Mouse (Mus musculus): ENCODE data around the gene Cuedc2.

Cuedc2 gene

GRCm38 (mm10) chr19:46339287-46339971, 927 bp upstream of the Cuedc2 start:
- in situ Hi-C loops (cut with MboI, MseI), result no loop called here

- in situ Hi-C loops (cut with MboI, MseI), result no loop called here
Measured at GRCm38 (mm10) chr19:46338942-46339286, 412 bp upstream of the Cuedc2 start.

- in situ Hi-C loops (cut with MboI, MseI), result no loop called here
Measured at GRCm38 (mm10) chr19:46337719-46338330, 677 bp downstream of the Cuedc2 start.

- in situ Hi-C loops (cut with MboI, MseI), result loop anchor here in 1 of 2 experiments (5.0 kb wide), 1 partner anchor 38 kb away; no protein-coding TSS in a partner anchor
Measured at GRCm38 (mm10) chr19:46333906-46334305, 4.6 kb downstream of the Cuedc2 start.

- in situ Hi-C loops (cut with MboI, MseI), result loop anchor here in 1 of 2 experiments (5.0 kb wide), 1 partner anchor 39 kb away; no protein-coding TSS in a partner anchor
Measured at GRCm38 (mm10) chr19:46332721-46333339, 5.7 kb downstream of the Cuedc2 start.

- in situ Hi-C loops (cut with MboI, MseI), result loop anchor here in 1 of 2 experiments (5.0 kb wide), 1 partner anchor 40 kb away; no protein-coding TSS in a partner anchor
Measured at GRCm38 (mm10) chr19:46331936-46332335, 6.6 kb downstream of the Cuedc2 start.

- in situ Hi-C loops (cut with MboI, MseI), result loop anchor here in 1 of 2 experiments (5.0 kb wide), 1 partner anchor 41 kb away; no protein-coding TSS in a partner anchor
Measured at GRCm38 (mm10) chr19:46331326-46331725, 7.2 kb downstream of the Cuedc2 start.

GRCm38 (mm10) chr19:46330696-46331095, 7.8 kb downstream of the Cuedc2 start:
- in situ Hi-C loops (cut with MboI, MseI), result loop anchor here in 1 of 2 experiments (5.0 kb wide), 1 partner anchor 42 kb away; no protein-coding TSS in a partner anchor

- in situ Hi-C loops (cut with MboI, MseI), result loop anchor here in 1 of 2 experiments (5.0 kb wide), 1 partner anchor 42 kb away; no protein-coding TSS in a partner anchor
Measured at GRCm38 (mm10) chr19:46329951-46330350, 8.6 kb downstream of the Cuedc2 start.

GRCm38 (mm10) chr19:46329031-46329641, 9.4 kb downstream of the Cuedc2 start:
- in situ Hi-C loops (cut with MboI, MseI), result no loop called here

- in situ Hi-C loops (cut with MboI, MseI), result no loop called here
Measured at GRCm38 (mm10) chr19:46328081-46329030, 10.1 kb downstream of the Cuedc2 start, which contains the start of gene Fbxl15. Gene Fbxl15 (plus strand): TSS chr19:46328184.

- in situ Hi-C loops (cut with MboI, MseI), result no loop called here
Measured at GRCm38 (mm10) chr19:46327531-46328064, 10.9 kb downstream of the Cuedc2 start.

- in situ Hi-C loops (cut with MboI, MseI), result no loop called here
Measured at GRCm38 (mm10) chr19:46326756-46327305, 11.7 kb downstream of the Cuedc2 start, which contains the start of gene Psd. Gene Psd (minus strand): TSS chr19:46327156.

- in situ Hi-C loops (cut with MboI, MseI), result no loop called here
Measured at GRCm38 (mm10) chr19:46326019-46326755, 12.3 kb downstream of the Cuedc2 start.

- in situ Hi-C loops (cut with MboI, MseI), result no loop called here
Measured at GRCm38 (mm10) chr19:46324918-46325317, 13.6 kb downstream of the Cuedc2 start.

GRCm38 (mm10) chr19:46324366-46324765, 14.1 kb downstream of the Cuedc2 start:
- in situ Hi-C loops (cut with MboI, MseI), result no loop called here

- in situ Hi-C loops (cut with MboI, MseI), result no loop called here
Measured at GRCm38 (mm10) chr19:46323716-46324115, 14.8 kb downstream of the Cuedc2 start.

GRCm38 (mm10) chr19:46322996-46323572, 15.4 kb downstream of the Cuedc2 start:
- in situ Hi-C loops (cut with MboI, MseI), result no loop called here
